Mouse (Mus musculus) erythroblast, embryonic 14.5 days (primary cell): ENCODE measurements around the gene Snd1.

Source experiments
- GATA1 ChIP-seq: IDR thresholded peaks from 2 replicates; pipeline ENCODE4 v1.6.1; 2012; ENCODE audit warnings: low read length, inconsistent platforms, mixed read lengths
- TAL1 ChIP-seq: IDR thresholded peaks from 3 replicates; pipeline ENCODE4 v1.6.1; 2012; ENCODE audit warnings: low read length, inconsistent platforms, mixed read lengths

GRCm38 (mm10) chr6:28582847-28583246 is 107.9 kb downstream of the Snd1 start:
- no peak for TF ChIP-seq TAL1
- TF ChIP-seq GATA1 = no peak
